Mouse (Mus musculus): Measurements from ENCODE around the gene Gm20695. TPM values are rescaled to one million over a fixed set of nuclear protein-coding genes. Genes with fewer than 3 reads are reported as not detected.

The Gm20695 gene
- polyA plus RNA-seq, 1 experiment from 2014 or later = 2.4 TPM

DNA sequence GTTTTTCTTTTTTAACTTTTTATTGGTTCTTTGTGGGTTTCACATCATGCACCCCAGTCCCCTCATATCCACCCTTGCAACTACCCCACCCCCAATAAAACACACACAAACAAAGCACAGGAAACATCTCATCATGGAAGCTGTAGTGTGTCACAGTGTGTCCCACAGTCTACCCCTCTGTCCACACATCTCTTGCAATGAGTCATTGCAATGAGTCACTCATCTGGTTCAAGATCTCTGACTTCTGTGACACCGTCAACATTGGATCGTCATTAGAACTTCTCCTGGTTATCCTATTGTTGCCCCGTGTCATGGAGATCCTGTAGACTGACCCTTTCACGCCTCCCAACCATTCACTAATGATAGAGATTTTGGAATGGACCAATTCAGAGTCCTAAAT, 50.3 kb downstream of the Gm20695 start:
- Histone ChIP-seq H3K4me2 (no peak overlapping the region), H3K9me3 (no peaks in the 10 kb centered on the region), H3K27me3 (no peaks in the 10 kb centered on the region), H3K4me3 (replicated peaks) (no peak overlapping the region), H3K4me1 (replicated peaks) (no peaks in the 10 kb centered on the region), H3K36me3 (peaks cover 80% of the 10 kb centered on the region), H3K9ac (replicated peaks) (no peak overlapping the region), H3K27ac (no peak overlapping the region)
- WGBS = 94% methylated on average over 4 of the region's 4 CpGs
- ATAC-seq (ENCODE audit: insufficient number of reproducible peaks, insufficient read depth, low FRiP score, low TSS enrichment, low read depth) = no peak

DNA sequence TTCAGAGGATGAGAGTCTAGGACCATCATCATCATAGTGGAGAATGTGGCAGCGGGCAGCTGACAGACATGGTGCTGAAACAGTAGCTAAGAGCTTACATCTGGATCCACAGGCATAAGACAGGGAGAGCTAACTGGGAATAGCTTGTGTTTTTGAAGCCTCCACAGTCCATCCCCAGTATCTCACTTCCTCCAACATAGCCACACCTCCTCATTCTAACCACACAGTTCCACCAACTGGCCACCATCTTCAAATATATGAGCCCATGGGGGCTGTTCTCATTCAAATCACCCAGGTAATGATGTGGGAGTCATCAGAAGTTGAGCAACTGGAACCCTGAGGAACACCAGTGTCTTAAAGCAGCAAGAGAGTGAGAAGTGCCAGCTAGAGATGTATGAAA, 66.7 kb downstream of the Gm20695 start:
- H3K36me3 ChIP-seq = no peaks in the 10 kb centered on the region
- no peak overlapping the region for H3K4me3 ChIP-seq (replicated peaks)
- H3K9me3 ChIP-seq = no peaks in the 10 kb centered on the region
- no peak overlapping the region for H3K4me2 ChIP-seq
- no peak overlapping the region for H3K27ac ChIP-seq
- H3K27me3 ChIP-seq = no peaks in the 10 kb centered on the region
- H3K9ac ChIP-seq (replicated peaks) = no peak overlapping the region
- whole genome bisulfite sequencing = 100% methylated on average over 1 of the region's 1 CpGs
- H3K4me1 ChIP-seq (replicated peaks) = no peaks in the 10 kb centered on the region
- no peak for ATAC-seq (ENCODE audit: insufficient number of reproducible peaks, insufficient read depth, low FRiP score, low TSS enrichment, low read depth)

GRCm38 (mm10) chr16:3956369-3956768, 71.9 kb downstream of the Gm20695 start:
- Histone ChIP-seq H3K4me1 (replicated peaks) (no peaks in the 10 kb centered on the region), H3K36me3 (no peaks in the 10 kb centered on the region), H3K4me2 (no peak overlapping the region), H3K27me3 (no peaks in the 10 kb centered on the region), H3K9me3 (no peaks in the 10 kb centered on the region), H3K4me3 (replicated peaks) (no peak overlapping the region), H3K9ac (replicated peaks) (no peak overlapping the region), H3K27ac (no peak overlapping the region)
- 85% methylated on average over 6 of the region's 6 CpGs for WGBS
- no peak for ATAC-seq (ENCODE audit: insufficient number of reproducible peaks, insufficient read depth, low FRiP score, low TSS enrichment, low read depth)

GRCm38 (mm10) chr16:3959261-3959660, 74.8 kb downstream of the Gm20695 start:
- ATAC-seq (ENCODE audit: insufficient number of reproducible peaks, insufficient read depth, low FRiP score, low TSS enrichment, low read depth) = no peak

GRCm38 (mm10) chr16:3964990-3965389, 80.5 kb downstream of the Gm20695 start:
- Histone ChIP-seq H3K9me3 (no peaks in the 10 kb centered on the region), H3K4me3 (replicated peaks) (no peak overlapping the region), H3K4me1 (replicated peaks) (no peaks in the 10 kb centered on the region), H3K9ac (replicated peaks) (no peak overlapping the region), H3K4me2 (no peak overlapping the region), H3K27me3 (no peaks in the 10 kb centered on the region), H3K27ac (no peak overlapping the region), H3K36me3 (no peaks in the 10 kb centered on the region)
- WGBS = 78% methylated on average over 10 of the region's 10 CpGs
- no peak for ATAC-seq (ENCODE audit: insufficient number of reproducible peaks, insufficient read depth, low FRiP score, low TSS enrichment, low read depth)

More at GRCm38 (mm10) chr16:3959261-3959660, 74.8 kb downstream of the Gm20695 start:
- Histone ChIP-seq H3K9ac (replicated peaks) (no peak overlapping the region), H3K4me3 (replicated peaks) (no peak overlapping the region), H3K27ac (no peak overlapping the region), H3K9me3 (no peaks in the 10 kb centered on the region), H3K4me2 (no peak overlapping the region), H3K27me3 (no peaks in the 10 kb centered on the region), H3K4me1 (replicated peaks) (no peaks in the 10 kb centered on the region), H3K36me3 (no peaks in the 10 kb centered on the region)
- 63% methylated on average over 2 of the region's 2 CpGs for WGBS

DNA sequence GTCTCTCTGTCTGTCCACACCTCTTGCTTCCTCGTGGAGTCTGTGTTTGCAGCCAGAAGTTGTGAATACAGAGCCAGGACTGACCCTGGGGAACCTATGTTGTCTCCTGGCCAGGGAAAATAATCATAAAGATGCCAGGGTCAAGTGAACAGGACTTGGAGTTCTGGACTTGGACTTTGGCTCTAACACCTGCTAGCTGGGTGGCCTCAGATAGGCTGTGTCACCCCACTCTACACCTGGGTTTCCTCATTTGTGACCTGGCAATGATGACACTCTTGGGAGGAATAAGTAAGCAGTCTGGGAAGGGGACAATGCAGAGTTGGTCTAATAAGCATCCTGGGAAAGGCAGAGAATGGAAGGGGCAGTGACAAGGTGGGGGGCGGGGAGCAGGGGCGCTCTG, 81.1 kb downstream of the Gm20695 start:
- 92% methylated on average over 3 of the region's 3 CpGs for WGBS
- no peak overlapping the region for H3K4me3 ChIP-seq (replicated peaks)
- H3K36me3 ChIP-seq = no peaks in the 10 kb centered on the region
- no peak overlapping the region for H3K27ac ChIP-seq
- H3K27me3 ChIP-seq = no peaks in the 10 kb centered on the region
- H3K4me1 ChIP-seq (replicated peaks) = no peaks in the 10 kb centered on the region
- H3K9me3 ChIP-seq = no peaks in the 10 kb centered on the region
- H3K4me2 ChIP-seq = no peak overlapping the region
- ATAC-seq (ENCODE audit: insufficient number of reproducible peaks, insufficient read depth, low FRiP score, low TSS enrichment, low read depth) = no peak
- no peak overlapping the region for H3K9ac ChIP-seq (replicated peaks)

Small RNA genes lying within 50 kb of the gene (microRNA-seq; reads per million reads assigned to microRNA genes)
- not detected for gene Gm23493

Other genes starting within 250 kb of the Gm20695 start
- gene Mefv, start 166.6 kb upstream of the Gm20695 start, polyA plus RNA-seq (2016; fragmentation: Nextera tagmentation; extraction: Ambion mirVana) = not detected in 2 replicates
- gene Zfp263, start 140.6 kb upstream of the Gm20695 start, polyA plus RNA-seq (2016; fragmentation: Nextera tagmentation; extraction: Ambion mirVana) = 51.7 and 60.2 TPM in 2 replicates
- not detected in 2 replicates for gene Olfr15, start 53.8 kb upstream of the Gm20695 start, polyA plus RNA-seq (2016; fragmentation: Nextera tagmentation; extraction: Ambion mirVana)
- gene Zfp174, start 37.4 kb upstream of the Gm20695 start, polyA plus RNA-seq (2016; fragmentation: Nextera tagmentation; extraction: Ambion mirVana) = 1.9 TPM in 2 replicates
- gene Naa60, start 12.3 kb upstream of the Gm20695 start, polyA plus RNA-seq (2016; fragmentation: Nextera tagmentation; extraction: Ambion mirVana) = 51.5 and 55.5 TPM in 2 replicates
- 5.6 and 7.5 TPM in 2 replicates for gene Zfp597, start 87 bp upstream of the Gm20695 start, polyA plus RNA-seq (2016; fragmentation: Nextera tagmentation; extraction: Ambion mirVana)
- 8.7 and 9.3 TPM in 2 replicates for gene 1700037C18Rik, start 24.0 kb downstream of the Gm20695 start, polyA plus RNA-seq (2016; fragmentation: Nextera tagmentation; extraction: Ambion mirVana)
- gene Cluap1, start 24.2 kb downstream of the Gm20695 start, polyA plus RNA-seq (2016; fragmentation: Nextera tagmentation; extraction: Ambion mirVana) = 25.7 and 30.6 TPM in 2 replicates
- gene Nlrc3, start 92.0 kb downstream of the Gm20695 start, polyA plus RNA-seq (2016; fragmentation: Nextera tagmentation; extraction: Ambion mirVana) = 0.83 and 1.5 TPM in 2 replicates
- gene Slx4, start 119.1 kb downstream of the Gm20695 start, polyA plus RNA-seq (2016; fragmentation: Nextera tagmentation; extraction: Ambion mirVana) = 23.1 and 27.9 TPM in 2 replicates
- 6.5 and 8.2 TPM in 2 replicates for gene Dnase1, start 152.3 kb downstream of the Gm20695 start, polyA plus RNA-seq (2016; fragmentation: Nextera tagmentation; extraction: Ambion mirVana)
- 85.6 and 86.5 TPM in 2 replicates for gene Trap1, start 193.2 kb downstream of the Gm20695 start, polyA plus RNA-seq (2016; fragmentation: Nextera tagmentation; extraction: Ambion mirVana)